Mouse (Mus musculus) monocyte, adult 5-6 weeks (primary cell): ENCODE measurements around the gene Atxn1. TPM values are rescaled to one million over a fixed set of nuclear protein-coding genes. Genes with fewer than 3 reads are reported as not detected.

Experiments
- ATAC-seq: fragments of 153-309, 156-312 bp; replicated peaks from 2 replicates; pipeline ENCODE4 v1.8.0; 2017; ENCODE audit warnings: mild to moderate bottlenecking; ENCODE audit not compliant: low TSS enrichment, insufficient number of reproducible peaks, severe bottlenecking, poor library complexity, low FRiP score
- total RNA-seq: library from RNA; stranded (forward); fragments of 200-1000, 200-491, 200-594 nt; gene quantifications from 3 replicates; pipeline ENCODE4 v1.2.3, GENCODE M21; 2017

Gene Atxn1
- total RNA-seq, 1 experiment from 2014 or later = 18.5 TPM

DNA sequence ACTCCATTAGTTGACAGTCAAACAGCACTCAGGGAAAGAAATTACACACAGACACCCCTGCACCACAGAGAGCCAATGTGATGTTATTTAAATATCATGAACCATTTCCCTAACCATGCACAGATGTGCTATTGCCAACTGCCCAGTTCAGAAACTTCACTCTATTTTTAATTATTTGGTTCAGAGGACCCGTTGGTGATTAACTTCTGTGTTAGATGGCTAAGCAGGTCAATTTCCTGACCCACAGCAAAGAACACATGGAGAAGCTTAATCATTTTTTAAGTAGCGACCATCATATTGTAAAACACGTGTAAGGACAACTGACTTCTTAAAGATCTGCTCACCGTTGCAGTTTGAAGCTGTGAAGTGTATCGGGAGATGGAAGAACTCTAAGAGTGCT is 26.7 kb downstream of the Atxn1 start:
- no peak for ATAC-seq

DNA sequence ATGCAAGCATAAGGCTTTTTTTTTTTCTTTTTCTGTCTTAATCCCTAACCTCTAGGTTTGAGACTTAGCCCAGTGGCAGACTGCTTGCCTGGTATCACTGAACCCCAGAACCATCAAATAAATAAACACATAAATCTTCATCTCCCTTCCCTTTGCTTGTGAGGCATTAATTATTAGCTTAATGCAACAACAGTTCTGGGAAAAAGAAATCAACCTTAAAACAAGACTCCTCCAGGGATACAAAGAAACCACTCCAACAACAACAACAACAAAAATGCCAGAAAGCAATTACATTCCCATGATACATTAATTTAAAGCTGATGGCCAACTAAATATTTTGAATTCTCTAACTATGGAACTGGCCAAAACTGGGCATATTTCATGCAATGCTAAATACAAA is 28.0 kb downstream of the Atxn1 start:
- ATAC-seq = no peak

GRCm38 (mm10) chr13:45935798-45936197 is 29.0 kb downstream of the Atxn1 start:
- ATAC-seq = no peak

DNA sequence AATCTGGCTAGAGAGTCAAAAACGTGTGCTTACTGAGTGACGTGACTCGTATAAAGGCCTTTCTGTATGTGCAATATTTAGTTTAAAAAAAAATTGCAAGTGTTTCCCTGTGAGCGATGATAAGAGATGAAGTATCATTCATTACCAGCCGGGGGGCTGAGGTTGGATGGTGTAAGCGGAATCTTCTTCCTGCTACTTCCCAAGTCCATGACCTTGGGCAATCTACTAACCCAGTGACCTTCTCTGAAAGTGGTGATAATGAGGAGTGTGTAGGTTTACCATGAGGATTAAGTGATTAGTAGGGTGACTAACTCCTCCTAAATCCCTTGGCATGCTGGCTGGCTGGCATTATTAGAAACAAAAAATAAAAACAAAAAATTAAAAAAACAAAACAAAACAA is 30.0 kb downstream of the Atxn1 start:
- no peak for ATAC-seq

- ATAC-seq = no peak
Observed at GRCm38 (mm10) chr13:45934085-45934484, 30.7 kb downstream of the Atxn1 start.

DNA sequence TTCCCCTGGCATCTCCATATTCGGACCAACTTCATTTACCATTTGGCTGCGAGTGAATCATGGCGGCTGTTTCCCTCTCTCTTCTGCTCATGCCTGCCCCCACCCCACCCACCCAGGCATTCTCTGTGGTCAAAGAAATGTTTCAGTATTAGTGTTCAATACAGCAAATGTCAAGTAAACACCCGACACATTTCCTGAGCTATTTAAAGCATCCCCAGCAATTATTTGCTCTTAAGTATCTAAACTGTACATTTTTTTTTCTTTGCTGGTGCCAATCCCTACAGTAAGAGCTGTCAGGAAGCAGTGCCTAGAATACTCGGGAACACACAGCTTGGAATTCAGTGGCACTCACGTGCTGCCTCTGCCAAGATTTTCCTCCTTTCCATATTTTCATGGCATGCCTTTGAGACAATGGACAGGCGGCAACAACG is 32.3 kb downstream of the Atxn1 start:
- ATAC-seq = no peak

- ATAC-seq = no peak
Observed at GRCm38 (mm10) chr13:45931891-45932290, 32.9 kb downstream of the Atxn1 start.

DNA sequence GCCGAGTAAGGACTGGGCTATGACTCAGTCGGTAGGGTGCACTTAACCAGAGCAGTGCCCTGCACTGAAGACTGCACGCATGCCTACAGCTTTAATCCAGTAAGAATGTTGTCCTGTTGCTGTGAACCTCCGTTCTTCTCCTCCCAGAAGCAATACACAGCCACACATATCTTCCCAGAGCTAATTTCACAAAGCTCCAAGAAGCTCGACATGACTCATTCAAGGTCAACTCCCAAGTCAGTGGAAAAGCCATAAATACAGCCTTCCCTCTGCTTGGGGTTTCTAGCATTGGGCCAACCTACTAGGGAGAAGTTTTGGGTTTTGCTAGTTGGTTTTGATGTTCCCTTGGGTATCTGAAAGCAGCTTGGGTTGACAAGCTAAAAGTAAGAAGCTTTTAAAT is 33.6 kb downstream of the Atxn1 start:
- no peak for ATAC-seq

- no peak for ATAC-seq
Observed at GRCm38 (mm10) chr13:45929744-45930143, 35.1 kb downstream of the Atxn1 start.

DNA sequence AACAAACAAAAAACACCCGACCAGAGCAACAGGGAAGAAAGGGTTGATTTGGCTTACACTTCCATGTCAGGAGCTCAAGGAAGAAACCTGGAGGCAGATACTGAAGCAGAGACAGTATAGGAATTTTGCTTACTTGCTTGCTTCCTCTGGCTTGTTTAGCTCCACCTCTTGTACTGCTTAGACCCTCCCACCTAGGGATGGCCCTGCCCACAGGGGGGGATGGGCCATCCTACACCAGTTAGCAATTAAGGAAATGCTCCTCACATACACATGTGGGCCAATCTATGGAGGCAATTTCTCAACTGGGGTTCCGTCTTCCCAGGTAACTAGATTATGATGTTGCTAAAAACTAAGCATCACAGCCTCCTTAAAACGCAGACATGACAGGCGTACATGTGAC is 39.5 kb downstream of the Atxn1 start:
- no peak; the same call in 1 of the 2 replicates for ATAC-seq

DNA sequence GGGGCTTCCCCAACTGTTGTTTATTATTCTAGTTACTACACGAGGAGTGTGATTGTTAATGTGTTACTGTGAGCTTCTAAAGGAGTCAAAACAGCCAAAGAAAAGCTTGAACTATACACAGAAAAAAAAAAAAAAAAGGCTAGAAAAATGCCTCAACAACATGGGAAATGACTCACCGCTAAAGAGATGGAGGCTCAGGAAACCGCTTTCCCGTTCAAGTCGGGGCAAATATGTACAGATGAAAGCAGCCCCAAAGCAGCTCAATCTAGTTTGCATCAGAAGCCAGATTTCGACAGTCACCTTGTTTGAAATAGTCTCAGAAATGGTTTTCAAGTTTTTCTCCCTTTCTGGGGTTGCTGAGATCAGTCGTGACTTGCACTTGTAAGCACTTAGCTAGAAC is 40.3 kb downstream of the Atxn1 start:
- no peak for ATAC-seq

- no peak for ATAC-seq
Observed at GRCm38 (mm10) chr13:45923086-45923485, 41.7 kb downstream of the Atxn1 start.

DNA sequence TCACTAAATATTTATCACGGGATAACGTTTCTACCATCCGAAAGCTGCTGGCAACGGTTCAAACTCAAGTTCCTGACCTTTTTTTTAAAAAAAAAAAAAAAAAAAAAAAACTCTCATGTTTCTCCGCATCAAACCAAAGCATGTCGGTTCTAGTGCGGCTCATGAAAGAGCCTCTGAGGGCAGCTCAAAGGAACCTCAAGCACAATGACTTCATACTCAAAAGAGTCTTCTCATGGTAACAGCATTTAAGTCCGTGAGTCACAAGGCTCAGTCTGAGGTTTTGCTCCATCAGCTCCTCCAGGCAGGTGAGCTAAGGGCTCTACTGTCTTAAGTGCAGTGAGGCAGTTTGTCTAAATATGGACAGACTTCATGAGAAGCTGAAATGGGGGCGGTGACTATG is 42.3 kb downstream of the Atxn1 start:
- ATAC-seq = no peak

GRCm38 (mm10) chr13:45918956-45919711 is 45.7 kb downstream of the Atxn1 start:
- ATAC-seq = no peak

GRCm38 (mm10) chr13:45918006-45918380 is 46.8 kb downstream of the Atxn1 start:
- no peak for ATAC-seq

GRCm38 (mm10) chr13:45917058-45918005 is 47.5 kb downstream of the Atxn1 start:
- no peak for ATAC-seq

DNA sequence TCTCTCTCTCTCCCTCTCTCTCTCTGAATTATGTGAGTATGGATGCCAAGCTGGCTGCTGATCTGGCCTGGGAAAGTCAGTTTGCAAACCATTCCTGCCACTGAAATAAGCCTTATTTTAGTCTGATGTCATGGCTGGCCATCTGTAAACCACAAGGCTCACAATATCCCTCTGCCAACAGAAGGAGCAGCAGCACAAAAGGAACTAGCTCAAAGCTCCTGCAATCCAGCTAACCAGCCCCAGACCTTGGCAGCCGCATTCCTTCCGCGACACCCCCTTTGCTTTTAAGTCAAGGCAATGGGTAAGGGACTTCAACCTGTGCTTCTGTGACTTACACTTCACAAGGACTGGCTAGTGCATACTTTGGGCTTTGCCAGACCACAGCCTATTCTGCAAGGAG is 48.9 kb downstream of the Atxn1 start:
- no peak for ATAC-seq

- ATAC-seq = no peak
Observed at GRCm38 (mm10) chr13:45915026-45915425, 49.8 kb downstream of the Atxn1 start.

- no peak for ATAC-seq
Observed at GRCm38 (mm10) chr13:45914117-45914516, 50.7 kb downstream of the Atxn1 start.

DNA sequence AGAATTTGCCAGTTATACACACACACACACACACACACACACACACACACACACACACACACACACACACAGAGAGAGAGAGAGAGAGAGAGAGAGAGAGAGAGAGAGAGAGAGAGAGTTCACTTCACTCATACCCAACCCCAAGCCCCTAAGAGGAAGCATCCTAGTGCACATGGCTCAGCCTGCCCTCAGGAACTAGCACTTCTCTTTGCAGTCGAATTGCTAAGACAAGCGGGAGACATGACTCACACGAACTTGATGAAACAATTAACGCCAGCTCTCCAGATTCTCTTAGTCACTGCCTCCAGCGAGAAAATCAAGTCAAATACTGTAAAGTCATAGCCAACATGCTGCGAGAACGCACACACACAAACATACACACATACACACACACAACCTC is 53.0 kb downstream of the Atxn1 start:
- ATAC-seq = no peak; the same call in 1 of the 2 replicates
